Mouse (Mus musculus): ENCODE data around the gene Prmt3.
A peak's percentile ranks its signal among the peaks of the same experiment; 100 is the strongest.

The Prmt3 gene

DNA sequence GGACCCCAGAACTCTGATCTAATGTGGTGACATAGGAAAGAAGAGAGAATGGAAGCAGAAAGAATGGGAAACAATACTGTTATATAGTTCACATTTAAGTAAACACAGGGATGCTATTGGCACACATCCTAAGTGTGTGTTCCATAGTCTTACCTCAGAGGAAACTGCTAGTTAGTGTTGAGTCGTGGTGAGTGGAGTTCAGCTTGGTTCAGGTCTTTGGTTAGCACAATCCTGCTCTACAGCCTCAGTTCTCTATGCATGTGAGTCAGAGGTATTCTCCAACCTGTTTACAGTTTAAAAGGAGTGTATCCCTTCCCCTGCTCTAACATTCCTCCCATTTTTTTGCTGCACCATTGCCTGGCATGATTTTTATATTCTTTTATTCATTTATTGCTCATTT is 19.0 kb downstream of the Prmt3 start:
- no peak for DNase-seq (ENCODE audit: low read depth, low spot score)

- no peak for DNase-seq (ENCODE audit: low read depth, low spot score)
Observed at GRCm38 (mm10) chr7:49803511-49803910, 25.4 kb downstream of the Prmt3 start.

DNA sequence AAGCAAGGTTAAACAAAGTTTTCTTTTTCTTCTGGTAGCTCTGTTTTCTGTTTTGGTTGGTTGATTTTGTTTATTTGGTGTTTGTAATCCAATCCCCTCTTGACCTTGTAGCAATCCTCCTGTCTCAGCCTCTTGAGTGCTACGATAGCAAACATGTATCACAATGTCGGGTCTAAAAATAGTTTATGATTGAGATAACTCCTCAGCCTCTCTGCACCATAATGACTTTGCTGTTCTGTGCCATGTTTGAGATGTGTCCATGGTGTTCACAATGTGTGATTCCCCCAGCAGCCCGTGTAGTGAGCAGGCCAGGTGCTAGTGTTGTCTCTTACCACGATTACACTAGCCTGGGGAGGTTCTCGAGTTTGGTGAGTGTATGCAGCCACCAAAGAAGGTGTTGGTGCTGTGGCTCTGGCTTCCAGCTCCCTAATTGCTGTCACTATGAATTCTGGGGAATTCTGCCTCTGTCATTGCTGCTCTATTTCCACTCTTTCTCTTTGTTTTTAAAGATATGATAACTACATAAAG is 26.6 kb downstream of the Prmt3 start:
- no peak for DNase-seq (ENCODE audit: low read depth, low spot score)

- no peak for DNase-seq (ENCODE audit: low read depth, low spot score)
Observed at GRCm38 (mm10) chr7:49805618-49806017, 27.5 kb downstream of the Prmt3 start.

DNA sequence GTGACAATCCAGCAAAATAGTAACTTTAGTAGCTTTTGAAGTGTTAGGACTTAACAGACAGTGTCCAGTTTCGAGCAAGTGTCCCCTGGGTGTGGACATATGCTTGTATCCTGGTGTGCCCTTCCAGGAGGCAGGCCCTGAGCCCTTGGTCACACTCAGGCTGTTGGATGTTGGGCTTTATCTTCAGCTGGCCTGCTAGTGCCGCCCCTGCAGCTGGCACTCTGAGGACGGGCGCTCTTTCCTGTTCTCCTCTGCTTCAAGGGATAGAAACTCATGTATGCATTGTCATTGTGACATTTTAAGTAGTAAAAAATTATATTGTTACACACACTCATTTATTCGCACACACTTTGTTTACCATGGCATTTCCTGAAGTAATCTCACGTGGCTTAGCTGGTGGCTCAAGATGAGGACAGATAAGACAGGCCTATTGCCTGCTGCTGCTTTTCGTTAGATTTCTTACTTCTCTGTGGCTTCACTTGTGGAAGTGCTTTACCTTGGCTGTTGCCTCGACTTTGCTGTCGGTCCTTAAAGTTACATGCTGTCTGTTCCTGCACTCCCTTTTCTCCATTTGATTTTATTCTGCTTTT is 29.0 kb downstream of the Prmt3 start:
- DNase-seq (ENCODE audit: low read depth, low spot score): no peak

DNA sequence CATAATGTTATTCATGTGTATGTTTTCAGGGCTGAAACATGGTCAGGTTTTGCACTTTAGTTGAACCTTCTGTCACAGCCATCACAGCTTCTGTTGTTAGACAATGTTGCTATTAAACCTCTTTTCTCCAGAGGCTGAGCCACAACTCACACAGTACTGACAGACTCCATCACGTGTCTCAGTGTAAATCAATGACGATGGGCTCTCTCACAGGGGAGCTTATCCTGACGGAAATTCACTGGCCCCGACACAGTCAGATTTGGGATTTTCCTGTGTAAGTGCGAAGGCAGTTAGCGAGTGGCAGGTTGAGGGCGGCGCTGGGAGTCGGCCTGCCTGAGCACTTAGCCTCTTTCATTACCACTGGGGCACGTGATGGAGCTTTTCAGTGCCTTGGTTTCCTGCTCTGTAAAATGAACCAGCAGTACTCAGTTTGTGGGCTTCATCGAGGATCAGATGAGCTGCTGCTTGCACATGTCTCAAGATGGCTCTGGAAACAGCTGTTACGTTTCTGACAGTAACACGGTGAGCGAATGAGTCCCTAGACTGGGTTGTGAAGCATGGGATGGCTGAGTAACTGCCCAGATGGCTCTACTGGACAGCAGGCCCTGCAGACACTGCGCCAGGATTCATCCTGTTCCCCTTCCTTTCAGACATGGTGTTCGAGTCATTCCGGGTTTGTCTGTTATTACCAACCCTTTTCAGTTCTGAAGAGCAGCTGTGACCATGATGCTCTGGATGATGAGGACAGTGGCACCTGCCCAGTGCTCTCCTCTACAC is 29.9 kb downstream of the Prmt3 start:
- no peak for DNase-seq (ENCODE audit: low read depth, low spot score)

GRCm38 (mm10) chr7:49809100-49809499 is 31.0 kb downstream of the Prmt3 start:
- no peak for DNase-seq (ENCODE audit: low read depth, low spot score)

DNA sequence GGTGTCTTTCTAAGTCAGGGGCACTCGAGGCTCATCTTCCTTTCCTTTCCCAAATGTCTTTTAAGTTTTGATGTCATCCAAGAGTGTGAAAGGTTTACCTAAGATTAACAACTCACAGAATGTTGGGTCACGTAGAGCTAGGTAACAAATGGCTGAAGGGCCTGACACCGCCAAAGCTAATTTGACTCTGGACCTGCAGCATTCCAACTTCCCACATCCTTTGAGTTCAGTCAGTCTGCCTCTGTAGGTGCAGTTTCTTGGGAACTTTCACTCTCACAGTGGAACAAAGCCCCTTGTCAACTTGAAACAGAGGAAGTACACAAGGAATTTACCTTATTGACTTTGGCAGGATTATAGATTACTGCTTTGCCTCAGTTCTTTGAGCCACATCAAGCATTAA is 31.4 kb downstream of the Prmt3 start:
- DNase-seq (ENCODE audit: low read depth, low spot score): no peak

DNA sequence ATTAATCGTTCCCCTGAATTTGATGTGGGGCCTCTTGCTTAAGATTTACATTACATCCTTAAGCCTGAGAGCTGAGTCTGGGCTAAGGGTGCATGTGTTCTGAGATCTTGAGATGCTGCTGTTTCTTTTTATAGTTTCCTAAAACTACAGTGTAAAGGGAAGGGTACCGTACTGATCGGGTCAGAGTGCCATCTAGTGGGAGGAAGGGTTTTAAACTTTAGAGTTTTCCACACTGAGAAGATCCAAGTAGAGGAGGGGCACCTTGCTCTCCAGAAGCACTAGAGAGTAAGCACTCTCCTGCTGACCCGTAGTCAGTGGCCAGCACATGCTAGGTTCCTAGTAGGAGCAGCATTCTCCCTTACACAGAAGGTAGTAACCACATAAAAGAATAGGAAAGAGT is 33.2 kb downstream of the Prmt3 start:
- DNase-seq (ENCODE audit: low read depth, low spot score): no peak

GRCm38 (mm10) chr7:49819393-49819792 is 41.2 kb downstream of the Prmt3 start:
- no peak for DNase-seq (ENCODE audit: low read depth, low spot score)

- DNase-seq (ENCODE audit: low read depth, low spot score): no peak
Observed at GRCm38 (mm10) chr7:49821370-49821769, 43.2 kb downstream of the Prmt3 start.

DNA sequence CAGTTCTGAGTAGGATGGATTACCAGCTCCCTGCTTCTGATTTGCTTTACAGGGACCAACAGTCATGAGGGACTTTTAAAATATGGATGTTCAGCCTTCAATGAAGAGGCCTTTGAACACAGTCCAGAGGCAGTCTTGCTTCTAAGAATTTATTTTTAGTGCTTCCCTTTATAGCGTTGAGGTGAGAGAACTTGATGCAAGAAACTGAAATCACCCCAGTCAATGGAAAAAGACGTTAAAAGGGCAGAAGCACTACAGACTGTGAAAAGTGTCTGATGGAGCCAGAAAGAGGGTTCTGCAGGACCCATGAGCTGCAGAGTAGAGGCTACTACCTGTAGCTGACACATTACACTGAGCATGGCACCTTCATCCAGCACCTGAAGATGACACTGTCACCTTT is 43.9 kb downstream of the Prmt3 start:
- DNase-seq (ENCODE audit: low read depth, low spot score): no peak

DNA sequence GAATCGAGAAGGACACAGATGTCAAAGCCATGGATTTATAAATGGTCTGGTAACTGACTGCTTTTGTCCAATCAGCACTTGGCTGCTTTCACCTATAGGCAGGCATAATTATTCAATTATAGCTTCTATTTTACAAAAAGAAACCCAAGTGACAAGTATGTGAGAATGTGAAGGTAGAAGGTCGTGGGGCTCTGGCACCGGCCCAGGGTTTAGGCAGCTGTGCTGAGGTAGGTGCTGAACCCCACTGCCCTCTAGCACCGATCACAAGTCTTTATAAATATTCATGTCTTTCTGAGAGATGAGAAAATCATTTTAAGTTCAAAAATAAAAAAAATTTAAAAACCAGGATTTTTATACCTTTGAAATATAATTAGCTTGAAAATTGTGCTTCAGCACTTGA is 45.4 kb downstream of the Prmt3 start:
- DNase-seq (ENCODE audit: low read depth, low spot score): no peak

- DNase-seq (ENCODE audit: low read depth, low spot score): no peak
Observed at GRCm38 (mm10) chr7:49824043-49824442, 45.9 kb downstream of the Prmt3 start.

GRCm38 (mm10) chr7:49824581-49824980 is 46.4 kb downstream of the Prmt3 start:
- no peak for DNase-seq (ENCODE audit: low read depth, low spot score)

GRCm38 (mm10) chr7:49825492-49825891 is 47.3 kb downstream of the Prmt3 start:
- no peak for DNase-seq (ENCODE audit: low read depth, low spot score)

- no peak for DNase-seq (ENCODE audit: low read depth, low spot score)
Observed at GRCm38 (mm10) chr7:49827920-49828319, 49.8 kb downstream of the Prmt3 start.

DNA sequence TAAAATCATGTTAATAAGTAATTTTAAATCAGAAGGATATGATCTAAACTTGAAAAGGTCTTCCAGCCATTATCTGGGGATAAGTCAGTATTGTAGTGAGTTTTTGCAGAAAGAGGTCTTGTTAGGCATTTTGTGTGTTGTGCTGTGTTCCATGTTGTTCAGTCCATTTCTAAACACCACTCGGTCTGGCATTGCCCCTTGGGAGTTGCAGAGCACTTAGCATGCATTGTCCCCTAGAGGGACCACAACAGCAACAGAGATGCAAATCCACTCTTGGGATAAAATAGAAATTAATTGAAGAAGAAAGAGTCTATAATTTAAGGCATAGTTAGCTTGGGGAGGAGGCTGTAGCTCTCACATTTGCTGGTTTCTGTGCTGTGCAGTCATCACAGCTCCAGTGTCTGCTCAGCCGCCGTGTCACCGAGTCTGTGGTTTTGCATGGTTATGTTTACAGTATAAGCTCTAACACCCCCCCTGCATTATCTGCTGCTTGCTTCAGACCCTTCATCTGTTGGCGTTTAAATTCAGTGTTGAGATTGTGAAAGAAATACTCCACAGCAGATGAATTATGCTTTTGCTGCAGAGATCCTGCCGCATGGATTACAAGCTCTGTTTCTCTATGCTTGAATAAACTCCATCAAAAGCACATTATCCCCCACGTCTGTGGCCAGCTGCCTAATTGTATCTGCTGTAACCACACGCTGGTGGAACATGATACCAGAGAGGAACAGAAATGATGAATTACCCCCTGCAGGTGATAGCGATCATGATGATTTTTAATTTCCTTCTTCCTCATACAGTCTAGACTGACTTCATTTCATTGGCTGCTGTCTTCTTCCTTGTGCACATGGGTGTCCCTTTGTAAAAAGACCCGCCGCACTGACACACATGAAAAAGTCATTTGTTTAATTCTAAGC is 64.5 kb downstream of the Prmt3 start:
- peak; percentile 59 for DNase-seq (ENCODE audit: low read depth, low spot score)

GRCm38 (mm10) chr7:49843304-49843933 is 65.3 kb downstream of the Prmt3 start:
- peak; percentile 9 for DNase-seq (ENCODE audit: low read depth, low spot score)

DNA sequence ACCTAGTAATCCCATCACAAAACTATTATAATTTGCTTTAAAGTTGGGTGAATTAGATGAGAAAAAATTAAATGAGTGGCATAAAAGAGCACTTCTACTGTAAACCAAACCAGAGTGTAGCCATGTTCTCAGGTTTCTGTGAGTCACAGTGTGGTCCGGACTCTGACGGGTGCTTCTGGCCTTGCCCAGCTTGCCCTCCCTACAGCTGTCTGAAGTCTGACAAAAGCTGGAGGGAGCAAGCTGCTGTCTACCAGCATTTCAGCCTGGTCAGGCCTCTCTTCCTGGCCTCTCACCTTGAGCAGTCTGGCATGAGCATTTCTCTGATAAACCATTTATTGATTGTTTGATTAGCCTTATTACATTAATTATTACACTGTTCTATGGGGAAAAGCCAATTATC is 69.8 kb downstream of the Prmt3 start:
- DNase-seq (ENCODE audit: low read depth, low spot score): no peak

DNA sequence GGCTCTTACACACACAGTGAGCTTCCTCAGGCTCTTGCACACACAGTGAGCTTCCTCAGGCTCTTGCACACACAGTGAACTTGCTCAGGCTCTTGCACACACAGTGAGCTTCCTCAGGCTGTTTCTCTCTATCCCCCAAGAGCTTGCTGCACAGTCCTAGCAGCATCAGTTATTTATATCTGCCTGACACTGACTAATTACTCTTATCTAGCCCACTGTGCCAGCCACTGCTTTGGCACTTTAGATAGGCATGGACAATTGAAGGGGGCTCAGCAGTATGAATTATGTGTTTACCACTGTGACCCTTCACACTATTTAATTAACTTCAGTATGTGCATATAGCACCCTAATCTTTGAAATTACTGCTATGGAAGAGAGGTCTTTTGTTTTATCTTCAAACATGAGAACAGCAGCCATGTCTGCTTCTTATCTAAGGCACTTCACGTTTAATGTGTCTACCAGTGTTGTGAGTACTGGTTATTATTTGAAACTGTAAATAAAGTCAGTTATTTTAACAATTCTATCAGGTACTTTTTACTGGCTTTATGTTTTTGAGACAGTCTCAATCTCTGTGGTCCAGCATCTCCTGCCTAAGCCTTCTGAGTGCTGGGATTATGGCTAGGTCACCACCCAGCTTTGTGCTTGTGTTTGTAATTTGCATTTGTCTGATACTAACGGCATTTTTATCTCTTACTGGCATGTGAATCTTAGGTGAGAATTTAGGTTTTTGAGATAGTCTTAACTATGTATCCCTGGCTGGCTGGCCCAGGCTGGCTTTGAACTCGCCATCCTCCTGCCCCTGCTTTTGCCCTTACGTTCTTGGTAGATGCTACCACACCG is 75.4 kb downstream of the Prmt3 start:
- DNase-seq (ENCODE audit: low read depth, low spot score): no peak

Data from forelimb bud, embryonic 11.5 days (tissue).